Comparison of ENCODE assay signal across 22 mouse cellular contexts in the genomic region with DNA sequence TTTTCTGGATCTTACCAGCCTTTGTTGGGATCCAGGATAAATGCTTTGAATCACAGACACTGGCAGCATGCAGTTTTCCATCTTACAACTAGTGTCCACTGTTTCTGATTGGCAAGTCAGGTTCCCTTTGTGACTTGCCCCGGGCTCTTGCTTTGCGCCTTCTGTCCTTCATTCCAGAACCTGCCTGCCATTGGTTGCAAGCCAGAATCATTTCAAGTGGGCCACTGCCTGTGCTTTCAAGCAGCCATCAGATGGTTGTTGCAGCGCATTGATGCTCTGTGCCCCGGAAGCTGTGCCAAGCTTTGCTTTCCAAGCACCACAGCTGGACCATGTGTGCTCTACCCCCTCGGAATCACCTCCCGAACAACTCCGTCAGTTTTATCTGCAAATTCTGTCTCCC. TPM values are rescaled to one million over a fixed set of nuclear protein-coding genes. Genes with fewer than 3 reads are reported as not detected.
DNase-seq lines count a peak whose midpoint lies in the region.
"Had no signal": no experiment of that assay in that cellular context is flagged by ENCODE, and none has a peak within 500 bp of the region (broad histone marks: within the 10 kb centered on the region; RNA-seq: fewer than 3 reads in every experiment).

No protein-coding gene starts in this region.

- no peaks in the 10 kb centered on the region for H3K4me1 ChIP-seq in heart, embryonic 10.5 days
- H3K4me1 ChIP-seq: forebrain, embryonic 10.5 days; forebrain, embryonic 13.5 days; heart, embryonic 12.5 days; heart, embryonic 15.5 days; hindbrain, embryonic 10.5 days had no signal

- H3K4me3 ChIP-seq in heart, embryonic 10.5 days, result no peak overlapping the region
- H3K4me3 ChIP-seq: forebrain, embryonic 10.5 days; forebrain, embryonic 13.5 days; heart, embryonic 12.5 days; heart, embryonic 15.5 days; hindbrain, embryonic 10.5 days had no signal

- no peak overlapping the region for H3K27ac ChIP-seq in heart, embryonic 10.5 days
- H3K27ac ChIP-seq: forebrain, embryonic 10.5 days; forebrain, embryonic 13.5 days; heart, embryonic 15.5 days; hindbrain, embryonic 10.5 days; hindbrain, embryonic 14.5 days had no signal

- H3K36me3 ChIP-seq in heart, embryonic 10.5 days, result no peaks in the 10 kb centered on the region
- H3K36me3 ChIP-seq: forebrain, embryonic 10.5 days; heart, embryonic 12.5 days; heart, embryonic 15.5 days; hindbrain, embryonic 10.5 days had no signal

- peak; percentile 6 for DNase-seq in cerebellum, adult 11-12 months
- no peak for DNase-seq in cerebellum, adult 8-10 months
- peak; percentile 8 for DNase-seq in cerebellum, adult 9-10 months
- no peak for DNase-seq in cerebellum, adult 11 months
- DNase-seq in brain, adult 2 months (ENCODE audit: low read depth, low spot score), result peak; percentile 28
- peak; percentile 43 for DNase-seq in cerebellum, postnatal 14 days
- no peak for DNase-seq in adrenal gland, adult (ENCODE audit: inconsistent age in 2 of 2, low spot score in 1 of 2)
- DNase-seq in heart, embryonic 10.5 days (ENCODE audit: low spot score), result no peak
- DNase-seq: adrenal gland, adult 2 months; adrenal gland, postnatal 25 days; gastrocnemius, postnatal 10 days; heart, adult 11 months; heart, postnatal 10 days; heart, postnatal 36 days; kidney, adult 2 months had no signal

- 90% methylated on average over 7 of the region's 7 CpGs for WGBS in heart, embryonic 10.5 days

- H3K27me3 ChIP-seq in heart, embryonic 10.5 days (ENCODE audit: insufficient read depth, poor library complexity, severe bottlenecking), result no peaks in the 10 kb centered on the region
- H3K27me3 ChIP-seq: forebrain, embryonic 13.5 days; heart, embryonic 12.5 days; heart, embryonic 15.5 days had no signal

- no peaks in the 10 kb centered on the region for H3K9me3 ChIP-seq in heart, embryonic 10.5 days
- H3K9me3 ChIP-seq: forebrain, embryonic 10.5 days; forebrain, embryonic 13.5 days; heart, embryonic 12.5 days; heart, embryonic 15.5 days; hindbrain, embryonic 10.5 days had no signal

RNA-seq across cellular contexts. Expression of a gene that starts 46.6 kb away (rescaled TPM):
- polyA plus RNA-seq in heart, embryonic 10.5 days (2016; fragmentation: Nextera tagmentation; extraction: Ambion mirVana), result 1.6 and 3.2 TPM in 2 replicates
- polyA plus RNA-seq: activated CD4-positive, CD25-positive, alpha-beta regulatory T cell, adult 4 months had no signal

Comparison
In these comparisons a context has a peak if more than half of its experiments do, and no peak if none do; other contexts are left out.
1. DNase-seq: peak in cerebellum, adult 11-12 months (single experiment), cerebellum, adult 9-10 months (single experiment), brain, adult 2 months (single experiment) and cerebellum, postnatal 14 days (2 of 2); none in cerebellum, adult 8-10 months (single experiment), cerebellum, adult 11 months (single experiment), adrenal gland, adult (0 of 2) and heart, embryonic 10.5 days (single experiment).